Mouse (Mus musculus) embryonic facial prominence, embryonic 11.5 days (tissue): Measurements from ENCODE around the gene Gatd1. TPM values are rescaled to one million over a fixed set of nuclear protein-coding genes. Genes with fewer than 3 reads are reported as not detected.

Source experiments
- ATAC-seq: fragments of 200-750 bp; cut with Nextera tagmentation; replicated peaks from 2 replicates; pipeline ENCODE4 v1.8.0; 2017; ENCODE audit warnings: low read depth; ENCODE audit not compliant: insufficient number of reproducible peaks, low FRiP score, low TSS enrichment
- DNase-seq: peaks from one replicate; pipeline ENCODE4 v3.0.0-alpha.2; 2015; ENCODE audit warnings: low spot score
- H3K27ac ChIP-seq: fragments of 300-500 bp; sonication (generic); replicated peaks from 2 replicates; pipeline ENCODE4 v1.5.1; 2014; ENCODE audit warnings: mild to moderate bottlenecking, low read depth, low read length, control low read depth
- H3K27me3 ChIP-seq: fragments of 300-500 bp; sonication (generic); 2 replicates; pipeline ENCODE4 v1.6.1; 2014; ENCODE audit warnings: mild to moderate bottlenecking, low read length, moderate library complexity, mixed read lengths; ENCODE audit not compliant: control insufficient read depth, insufficient read depth
- H3K36me3 ChIP-seq: fragments of 300-500 bp; sonication (generic); replicated peaks from 2 replicates; pipeline ENCODE4 v1.6.1; 2014; ENCODE audit warnings: low read depth, mild to moderate bottlenecking, low read length, moderate library complexity, mixed read lengths; ENCODE audit not compliant: control insufficient read depth, insufficient read depth
- H3K4me1 ChIP-seq: fragments of 300-500 bp; sonication (generic); 2 replicates; pipeline ENCODE4 v1.6.1; 2014; ENCODE audit warnings: low read length, mixed read lengths; ENCODE audit not compliant: control insufficient read depth, insufficient read depth
- H3K4me2 ChIP-seq: fragments of 300-500 bp; sonication (generic); 2 replicates; pipeline ENCODE4 v1.6.1; 2014; ENCODE audit warnings: low read depth, mild to moderate bottlenecking, control low read depth, low read length, moderate library complexity
- H3K4me3 ChIP-seq: fragments of 300-500 bp; sonication (generic); 2 replicates; pipeline ENCODE4 v1.5.1; 2014; ENCODE audit warnings: low read depth, low read length, control low read depth
- H3K9ac ChIP-seq: fragments of 300-500 bp; sonication (generic); replicated peaks from 2 replicates; pipeline ENCODE4 v1.6.1; 2014; ENCODE audit warnings: mild to moderate bottlenecking, control low read depth, low read length
- H3K9me3 ChIP-seq: fragments of 300-500 bp; sonication (generic); replicated peaks from 2 replicates; pipeline ENCODE4 v1.6.1; 2016; ENCODE audit warnings: mild to moderate bottlenecking, low read length, inconsistent platforms, mixed read lengths; ENCODE audit not compliant: control insufficient read depth
- WGBS: fragments of 180-500 bp; shearing (Covaris S2); extraction: QIAGEN DNeasy Blood & Tissue Kit; methylation state at CpG from one replicate; pipeline ENCODE4 v1.1.7; 2014; 5-methylcytosine and 5-hydroxymethylcytosine counted together
- polyA plus RNA-seq: library from polyadenylated mRNA; unstranded; fragments of >200 nt; fragmentation: Nextera tagmentation; extraction: Ambion mirVana; gene quantifications from 2 replicates; pipeline ENCODE4 v1.2.1, GENCODE M21; 2014

The Gatd1 gene
- polyA plus RNA-seq, 1 experiment from 2014 or later = 44.6 TPM

DNA sequence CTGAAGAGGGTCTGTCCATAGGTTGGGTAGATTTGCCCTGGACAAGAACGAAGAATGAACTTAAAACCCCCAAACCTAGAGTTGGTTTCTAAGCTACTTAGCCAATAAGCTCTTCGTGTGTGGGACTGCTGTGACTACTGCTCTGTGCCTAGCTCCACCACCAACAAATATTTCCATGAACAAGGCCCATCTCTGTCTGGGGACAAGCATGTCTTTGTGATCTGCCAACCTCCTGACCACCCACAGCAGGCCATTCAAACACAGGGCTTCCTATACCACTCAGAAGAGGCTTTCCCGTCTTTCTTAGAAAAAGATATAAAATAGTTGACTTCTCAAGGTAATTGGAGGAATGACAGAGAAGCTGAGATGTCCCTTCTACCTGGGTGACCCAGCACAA lies 48.9 kb downstream of the Gatd1 start:
- no peak overlapping the region for H3K27ac ChIP-seq
- no peak overlapping the region for H3K9ac ChIP-seq
- ATAC-seq (no peak), DNase-seq (no peak)
- no peaks in the 10 kb centered on the region for H3K36me3 ChIP-seq
- H3K4me1 ChIP-seq = no peaks in the 10 kb centered on the region
- peaks cover 7% of the 10 kb centered on the region for H3K27me3 ChIP-seq
- no peak overlapping the region for H3K4me2 ChIP-seq
- no peaks in the 10 kb centered on the region for H3K9me3 ChIP-seq
- 51% methylated on average over 3 of the region's 3 CpGs for WGBS
- H3K4me3 ChIP-seq = no peak overlapping the region

DNA sequence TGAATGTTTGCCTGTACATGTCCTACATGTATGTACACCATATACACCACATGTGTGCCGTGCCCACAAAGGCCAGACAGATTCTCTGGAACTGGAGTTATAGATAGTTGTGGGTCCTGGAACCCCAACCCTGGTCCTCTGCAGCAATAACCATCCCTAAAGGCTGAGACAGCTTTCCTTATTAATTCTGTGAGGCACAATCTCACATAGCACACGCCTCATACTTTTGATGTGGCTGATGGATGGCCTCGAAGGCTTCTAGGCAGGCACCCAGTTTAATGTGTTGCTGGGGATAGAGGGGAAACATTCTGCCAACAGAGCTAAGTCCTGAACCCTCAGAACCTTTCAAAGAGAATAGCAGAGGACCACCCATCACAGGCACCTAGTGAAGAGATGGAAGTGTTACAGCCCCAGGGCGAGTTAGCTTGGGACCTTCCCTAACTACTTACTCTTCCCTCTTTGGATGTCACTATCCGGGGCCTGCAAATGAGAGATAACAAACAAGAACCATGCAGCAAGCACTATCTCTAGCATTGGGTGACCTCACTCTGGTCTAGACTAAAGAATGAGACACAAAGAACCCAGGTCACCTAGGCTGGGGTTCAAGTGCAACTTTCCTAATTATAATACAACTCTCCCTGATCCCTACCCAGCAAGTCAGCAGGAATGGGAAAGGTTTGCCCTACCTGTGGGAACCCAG lies 49.4 kb downstream of the Gatd1 start:
- H3K4me2 ChIP-seq = no peak overlapping the region
- H3K4me3 ChIP-seq = no peak overlapping the region
- 73% methylated on average over 5 of the region's 5 CpGs for WGBS

GRCm38 (mm10) chr7:141363752-141364125 lies 50.2 kb downstream of the Gatd1 start:
- 51% methylated on average over 2 of the region's 2 CpGs for WGBS
- DNase-seq = no peak
- no peaks in the 10 kb centered on the region for H3K9me3 ChIP-seq
- H3K36me3 ChIP-seq = no peaks in the 10 kb centered on the region
- H3K27ac ChIP-seq = no peak overlapping the region
- no peaks in the 10 kb centered on the region for H3K4me1 ChIP-seq
- no peak overlapping the region for H3K9ac ChIP-seq
- ATAC-seq = no peak
- no peak overlapping the region for H3K4me2 ChIP-seq
- H3K27me3 ChIP-seq = peaks cover 7% of the 10 kb centered on the region
- H3K4me3 ChIP-seq = no peak overlapping the region

More for the DNA sequence above, 49.4 kb downstream of the Gatd1 start:
- DNase-seq (no peak), ATAC-seq (no peak)
- no peaks in the 10 kb centered on the region for H3K9me3 ChIP-seq
- H3K9ac ChIP-seq = no peak overlapping the region
- H3K36me3 ChIP-seq = no peaks in the 10 kb centered on the region
- H3K4me1 ChIP-seq = no peaks in the 10 kb centered on the region
- no peak overlapping the region for H3K27ac ChIP-seq
- peaks cover 7% of the 10 kb centered on the region for H3K27me3 ChIP-seq

GRCm38 (mm10) chr7:141363106-141363751 lies 50.7 kb downstream of the Gatd1 start:
- Histone ChIP-seq H3K4me2 (no peak overlapping the region), H3K27me3 (peaks cover 7% of the 10 kb centered on the region), H3K4me1 (no peaks in the 10 kb centered on the region), H3K9me3 (no peaks in the 10 kb centered on the region), H3K4me3 (no peak overlapping the region), H3K9ac (no peak overlapping the region), H3K27ac (no peak overlapping the region), H3K36me3 (no peaks in the 10 kb centered on the region)
- DNase-seq = peak; percentile 85
- ATAC-seq = no peak; the same call in 1 of the 2 replicates
- 61% methylated on average over 4 of the region's 4 CpGs for WGBS

DNA sequence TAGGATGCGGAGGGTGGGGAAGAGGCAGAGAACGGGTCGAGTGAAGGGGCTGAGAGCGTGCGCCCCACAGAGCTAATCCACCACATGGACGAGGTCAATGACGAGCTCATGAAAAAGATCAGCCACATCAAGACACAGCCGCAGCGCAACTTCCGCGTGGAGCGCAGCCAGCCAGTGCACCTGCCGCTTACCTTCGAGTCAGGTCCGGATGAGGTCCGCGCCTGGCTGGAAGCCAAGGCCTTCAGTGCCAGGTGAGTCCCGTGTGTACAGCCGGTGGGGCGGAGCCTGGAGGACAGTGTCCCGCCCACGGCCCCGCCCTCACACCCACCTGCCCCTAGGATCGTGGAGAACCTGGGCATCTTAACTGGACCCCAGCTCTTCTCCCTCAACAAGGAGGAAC lies 52.4 kb downstream of the Gatd1 start:
- no peak for DNase-seq
- Histone ChIP-seq H3K27me3 (peaks cover 7% of the 10 kb centered on the region), H3K27ac (no peak overlapping the region), H3K4me1 (no peaks in the 10 kb centered on the region), H3K36me3 (no peaks in the 10 kb centered on the region), H3K4me3 (no peak overlapping the region), H3K9me3 (no peaks in the 10 kb centered on the region), H3K4me2 (no peak overlapping the region), H3K9ac (no peak overlapping the region)
- ATAC-seq = no peak
- 16% methylated on average over 24 of the region's 24 CpGs for WGBS

Other genes with a start within 250 kb of the Gatd1 start
- 82.0 and 93.5 TPM in 2 replicates for gene Rnh1, start 241.3 kb downstream of the Gatd1 start, polyA plus RNA-seq
- gene Hras, start 220.1 kb downstream of the Gatd1 start, polyA plus RNA-seq = 91.4 and 91.7 TPM in 2 replicates
- gene Lrrc56, start 220.0 kb downstream of the Gatd1 start, polyA plus RNA-seq = 8.2 and 8.7 TPM in 2 replicates
- gene Lmntd2, start 200.1 kb downstream of the Gatd1 start, polyA plus RNA-seq = 2.5 and 2.6 TPM in 2 replicates
- gene Rassf7, start 198.3 kb downstream of the Gatd1 start, polyA plus RNA-seq = 33.0 and 34.5 TPM in 2 replicates
- 63.4 and 76.7 TPM in 2 replicates for gene Phrf1, start 185.4 kb downstream of the Gatd1 start, polyA plus RNA-seq
- 0.46 and 0.66 TPM in 2 replicates for gene Irf7, start 147.7 kb downstream of the Gatd1 start, polyA plus RNA-seq
- not detected in 2 replicates for gene Cdhr5, start 137.3 kb downstream of the Gatd1 start, polyA plus RNA-seq
- gene Sct, start 135.0 kb downstream of the Gatd1 start, polyA plus RNA-seq = 4.5 and 6.7 TPM in 2 replicates
- 0.62 and 0.89 TPM in 2 replicates for gene Drd4, start 122.1 kb downstream of the Gatd1 start, polyA plus RNA-seq
- 53.9 and 60.8 TPM in 2 replicates for gene Deaf1, start 86.4 kb downstream of the Gatd1 start, polyA plus RNA-seq
- 24.0 and 26.6 TPM in 2 replicates for gene Tmem80, start 86.4 kb downstream of the Gatd1 start, polyA plus RNA-seq
- gene Eps8l2, start 75.3 kb downstream of the Gatd1 start, polyA plus RNA-seq = 3.4 and 3.5 TPM in 2 replicates
- 340 and 364 TPM in 2 replicates for gene Taldo1, start 21.9 kb downstream of the Gatd1 start, polyA plus RNA-seq
- gene Cend1, start 15.4 kb upstream of the Gatd1 start, polyA plus RNA-seq = 2.5 and 3.7 TPM in 2 replicates
- gene Slc25a22, start 23.8 kb upstream of the Gatd1 start, polyA plus RNA-seq = 27.4 and 30.4 TPM in 2 replicates
- gene Pidd1, start 29.9 kb upstream of the Gatd1 start, polyA plus RNA-seq = 9.1 and 10.1 TPM in 2 replicates
- gene Rplp2, start 33.2 kb upstream of the Gatd1 start, polyA plus RNA-seq = 1,064 and 1,069 TPM in 2 replicates
- 10.5 and 11.1 TPM in 2 replicates for gene Pnpla2, start 41.1 kb upstream of the Gatd1 start, polyA plus RNA-seq
- 3.5 and 4.8 TPM in 2 replicates for gene Cracr2b, start 47.0 kb upstream of the Gatd1 start, polyA plus RNA-seq
- gene Cd151, start 53.3 kb upstream of the Gatd1 start, polyA plus RNA-seq = 39.2 and 42.4 TPM in 2 replicates
- gene Polr2l, start 61.0 kb upstream of the Gatd1 start, polyA plus RNA-seq = 60.6 and 67.2 TPM in 2 replicates
- 24.8 and 27.3 TPM in 2 replicates for gene Tspan4, start 61.1 kb upstream of the Gatd1 start, polyA plus RNA-seq
- gene Chid1, start 125.7 kb upstream of the Gatd1 start, polyA plus RNA-seq = 25.8 and 28.0 TPM in 2 replicates
- 68.8 and 74.7 TPM in 2 replicates for gene Ap2a2, start 148.0 kb upstream of the Gatd1 start, polyA plus RNA-seq
- 0.08 TPM in 2 replicates for gene Muc6, start 241.2 kb upstream of the Gatd1 start, polyA plus RNA-seq